Mouse (Mus musculus) limb, embryonic 12.5 days (tissue): ENCODE data around the gene Gm14410. TPM values are rescaled to one million over a fixed set of nuclear protein-coding genes. Genes with fewer than 3 reads are reported as not detected.
"Not testable (repeated sequence)": the region's sequence is repeated elsewhere in the genome, so short reads cannot be mapped to it uniquely, and the experiment has no call there.

Experiments
- ATAC-seq: fragments of 200-750 bp; cut with Nextera tagmentation; 2 replicates; pipeline ENCODE4 v1.8.0; 2017; ENCODE audit warnings: low read depth, moderate TSS enrichment; ENCODE audit not compliant: insufficient number of reproducible peaks, insufficient read depth, low FRiP score, low TSS enrichment
- H3K27ac ChIP-seq: fragments of 300-500 bp; sonication (generic); 2 replicates; pipeline ENCODE4 v1.5.1; 2016; ENCODE audit warnings: mild to moderate bottlenecking, moderate library complexity
- H3K27me3 ChIP-seq: fragments of 300-500 bp; sonication (generic); 2 replicates; pipeline ENCODE4 v1.6.1; 2016; ENCODE audit warnings: mild to moderate bottlenecking, moderate library complexity
- H3K36me3 ChIP-seq: fragments of 300-500 bp; sonication (generic); 2 replicates; pipeline ENCODE4 v1.6.1; 2016; ENCODE audit warnings: mild to moderate bottlenecking, moderate library complexity
- H3K4me1 ChIP-seq: fragments of 300-500 bp; sonication (generic); replicated peaks from 2 replicates; pipeline ENCODE4 v1.6.1; 2016
- H3K4me2 ChIP-seq: fragments of 300-500 bp; sonication (generic); 2 replicates; pipeline ENCODE4 v1.6.1; 2016; ENCODE audit warnings: mild to moderate bottlenecking, moderate library complexity
- H3K4me3 ChIP-seq: fragments of 300-500 bp; sonication (generic); replicated peaks from 2 replicates; pipeline ENCODE4 v1.5.1; 2016; ENCODE audit warnings: mild to moderate bottlenecking
- H3K9ac ChIP-seq: fragments of 300-500 bp; sonication (generic); replicated peaks from 2 replicates; pipeline ENCODE4 v1.6.1; 2016; ENCODE audit warnings: mild to moderate bottlenecking, moderate library complexity
- H3K9me3 ChIP-seq: fragments of 300-500 bp; sonication (generic); 2 replicates; pipeline ENCODE4 v1.6.1; 2016; ENCODE audit warnings: mild to moderate bottlenecking, moderate library complexity
- WGBS: fragments of 180-500 bp; shearing (Covaris S2); methylation state at CpG from one replicate; pipeline ENCODE4 v1.1.7; 2016; 5-methylcytosine and 5-hydroxymethylcytosine counted together
- polyA plus RNA-seq: library from polyadenylated mRNA; unstranded; fragments of >200 nt; fragmentation: Nextera tagmentation; extraction: Ambion mirVana; gene quantifications from 2 replicates; pipeline ENCODE4 v1.2.1, GENCODE M21; 2016

Gm14410 gene
- polyA plus RNA-seq: 24.0 and 34.6 TPM in 2 replicates

GRCm38 (mm10) chr2:177206341-177206740 is at the start of gene Gm14410:
Gene Gm14410, minus strand, starts transcription at chr2:177206421.
- peak within 1 kb of the TSS; percentile 38; the same call in 1 of the 2 replicates for H3K4me2 ChIP-seq
- H3K9ac ChIP-seq, H3K9me3 ChIP-seq, H3K27ac ChIP-seq, H3K4me1 ChIP-seq, H3K36me3 ChIP-seq, H3K27me3 ChIP-seq, ATAC-seq: not testable (repeated sequence)
- H3K4me3 ChIP-seq: peak within 1 kb of the TSS; percentile 40
- 0% methylated on average over 6 of the region's 6 CpGs for WGBS

- not testable (repeated sequence) for H3K4me2 ChIP-seq, H3K36me3 ChIP-seq, H3K27ac ChIP-seq, H3K9me3 ChIP-seq, H3K4me3 ChIP-seq, H3K9ac ChIP-seq, H3K27me3 ChIP-seq, ATAC-seq, H3K4me1 ChIP-seq
- 75% methylated on average over 2 of the region's 2 CpGs for WGBS
These were observed 41.2 kb upstream of the Gm14410 start for GRCm38 (mm10) chr2:177247449-177247848.

- H3K27me3 ChIP-seq: not testable (repeated sequence)
These were observed 24.2 kb upstream of the Gm14410 start for GRCm38 (mm10) chr2:177230461-177230860.

GRCm38 (mm10) chr2:177172749-177173148 is 33.5 kb downstream of the Gm14410 start:
- ATAC-seq, H3K9ac ChIP-seq, H3K4me3 ChIP-seq, H3K9me3 ChIP-seq, H3K27me3 ChIP-seq, H3K27ac ChIP-seq, H3K4me1 ChIP-seq, H3K4me2 ChIP-seq, H3K36me3 ChIP-seq: not testable (repeated sequence)
- WGBS: 84% methylated on average over 5 of the region's 5 CpGs

More at GRCm38 (mm10) chr2:177230461-177230860, 24.2 kb upstream of the Gm14410 start:
- H3K27ac ChIP-seq, H3K9me3 ChIP-seq, H3K9ac ChIP-seq, H3K4me3 ChIP-seq, H3K4me2 ChIP-seq, ATAC-seq, H3K4me1 ChIP-seq, H3K36me3 ChIP-seq: not testable (repeated sequence)
- WGBS: 65% methylated on average over 2 of the region's 2 CpGs

Other genes starting within 250 kb of the Gm14410 start
- 9.9 and 15.6 TPM in 2 replicates for gene Gm14419, start 205.5 kb downstream of the Gm14410 start, polyA plus RNA-seq
- gene Gm14401, start 132.1 kb downstream of the Gm14410 start, polyA plus RNA-seq: not detected in 2 replicates
- gene Gm14409, start 60.6 kb upstream of the Gm14410 start, polyA plus RNA-seq: not detected in 2 replicates
- gene Gm14412, start 117.9 kb upstream of the Gm14410 start, polyA plus RNA-seq: 0.31 and 0.35 TPM in 2 replicates
- 9.5 and 10.9 TPM in 2 replicates for gene Gm14418, start 191.9 kb upstream of the Gm14410 start, polyA plus RNA-seq